Mouse (Mus musculus): ENCODE results near the gene Kctd3. TPM values are rescaled to one million over a fixed set of nuclear protein-coding genes. Genes with fewer than 3 reads are reported as not detected.
A peak's percentile ranks its signal among the peaks of the same experiment; 100 is the strongest.

Gene Kctd3
- total and polyA plus RNA-seq, 2 experiments from 2014 or later = 47.4 to 90.4 TPM

GRCm38 (mm10) chr1:188948276-188948675, 59.4 kb downstream of the Kctd3 start:
- Histone ChIP-seq H3K4me3 (ENCODE audit: low read depth, low read length) (no peak overlapping the region), H3K9me3 (ENCODE audit: low read length) (no peaks in the 10 kb centered on the region), H3K9ac (replicated peaks; ENCODE audit: low read length, poor library complexity, severe bottlenecking) (no peak overlapping the region), H3K27ac (ENCODE audit: low read depth, low read length) (no peak overlapping the region), H3K4me1 (ENCODE audit: insufficient read depth, low read length) (no peaks in the 10 kb centered on the region), H3K4me2 (ENCODE audit: low read depth, low read length, poor library complexity, severe bottlenecking) (no peak overlapping the region), H3K27me3 (ENCODE audit: insufficient read depth, low read length) (no peaks in the 10 kb centered on the region), H3K36me3 (ENCODE audit: insufficient read depth, low read length) (no peaks in the 10 kb centered on the region)
- no peak for TF ChIP-seq CTCF (IDR thresholded peaks at IDR 0.05)
- 59% methylated on average over 9 of the region's 9 CpGs for WGBS
- DNase-seq (ENCODE audit: low spot score) = peak; percentile 28
- ATAC-seq (ENCODE audit: low FRiP score) = no peak

- Histone ChIP-seq H3K9me3 (ENCODE audit: low read length) (no peaks in the 10 kb centered on the region), H3K9ac (replicated peaks; ENCODE audit: low read length, poor library complexity, severe bottlenecking) (no peak overlapping the region), H3K36me3 (ENCODE audit: insufficient read depth, low read length) (no peaks in the 10 kb centered on the region), H3K27ac (ENCODE audit: low read depth, low read length) (no peak overlapping the region), H3K27me3 (ENCODE audit: insufficient read depth, low read length) (no peaks in the 10 kb centered on the region), H3K4me2 (ENCODE audit: low read depth, low read length, poor library complexity, severe bottlenecking) (no peak overlapping the region), H3K4me1 (ENCODE audit: insufficient read depth, low read length) (no peaks in the 10 kb centered on the region), H3K4me3 (ENCODE audit: low read depth, low read length) (no peak overlapping the region)
- WGBS = 60% methylated on average over 5 of the region's 5 CpGs
- DNase-seq (ENCODE audit: low spot score) (no peak), ATAC-seq (ENCODE audit: low FRiP score) (no peak)
- TF ChIP-seq CTCF (IDR thresholded peaks at IDR 0.05) = peak; percentile 49
Observed at GRCm38 (mm10) chr1:188947794-188948193, 59.8 kb downstream of the Kctd3 start.

GRCm38 (mm10) chr1:188946849-188947248, 60.8 kb downstream of the Kctd3 start:
- Histone ChIP-seq H3K4me2 (ENCODE audit: low read depth, low read length, poor library complexity, severe bottlenecking) (no peak overlapping the region), H3K36me3 (ENCODE audit: insufficient read depth, low read length) (no peaks in the 10 kb centered on the region), H3K9ac (replicated peaks; ENCODE audit: low read length, poor library complexity, severe bottlenecking) (no peak overlapping the region), H3K4me1 (ENCODE audit: insufficient read depth, low read length) (no peaks in the 10 kb centered on the region), H3K4me3 (ENCODE audit: low read depth, low read length) (no peak overlapping the region), H3K27me3 (ENCODE audit: insufficient read depth, low read length) (no peaks in the 10 kb centered on the region), H3K27ac (ENCODE audit: low read depth, low read length) (no peak overlapping the region), H3K9me3 (ENCODE audit: low read length) (no peaks in the 10 kb centered on the region)
- ATAC-seq (ENCODE audit: low FRiP score) (no peak), DNase-seq (ENCODE audit: low spot score) (no peak)
- TF ChIP-seq CTCF (IDR thresholded peaks at IDR 0.05) = no peak
- 85% methylated on average over 11 of the region's 11 CpGs for WGBS

DNA sequence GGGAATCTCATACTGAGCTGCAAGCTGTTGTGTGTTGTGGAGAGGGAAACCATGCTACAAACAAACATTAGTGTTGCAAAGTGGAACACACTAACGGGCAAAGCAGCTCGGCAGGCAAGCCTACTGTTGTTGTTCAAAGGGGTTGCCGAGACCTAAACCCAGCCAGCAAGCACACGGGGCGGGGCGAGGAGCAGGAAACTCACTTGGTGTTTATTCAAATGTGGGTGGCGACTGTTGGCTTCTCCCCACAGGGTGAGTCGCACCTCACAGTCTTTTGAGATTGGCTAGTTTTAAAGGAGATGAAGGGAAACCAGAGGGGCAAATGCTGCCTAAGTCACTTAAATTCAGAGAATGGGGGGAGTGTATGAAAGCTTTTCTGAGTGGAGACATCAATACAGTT, 62.3 kb downstream of the Kctd3 start:
- Histone ChIP-seq H3K27ac (ENCODE audit: low read depth, low read length) (no peak overlapping the region), H3K4me1 (ENCODE audit: insufficient read depth, low read length) (no peaks in the 10 kb centered on the region), H3K4me3 (ENCODE audit: low read depth, low read length) (no peak overlapping the region), H3K9ac (replicated peaks; ENCODE audit: low read length, poor library complexity, severe bottlenecking) (no peak overlapping the region), H3K36me3 (ENCODE audit: insufficient read depth, low read length) (no peaks in the 10 kb centered on the region), H3K9me3 (ENCODE audit: low read length) (no peaks in the 10 kb centered on the region), H3K27me3 (ENCODE audit: insufficient read depth, low read length) (no peaks in the 10 kb centered on the region), H3K4me2 (ENCODE audit: low read depth, low read length, poor library complexity, severe bottlenecking) (no peak overlapping the region)
- 56% methylated on average over 8 of the region's 8 CpGs for WGBS
- DNase-seq (ENCODE audit: low spot score) (no peak), ATAC-seq (ENCODE audit: low FRiP score) (no peak)
- no peak for TF ChIP-seq CTCF (IDR thresholded peaks at IDR 0.05)

DNA sequence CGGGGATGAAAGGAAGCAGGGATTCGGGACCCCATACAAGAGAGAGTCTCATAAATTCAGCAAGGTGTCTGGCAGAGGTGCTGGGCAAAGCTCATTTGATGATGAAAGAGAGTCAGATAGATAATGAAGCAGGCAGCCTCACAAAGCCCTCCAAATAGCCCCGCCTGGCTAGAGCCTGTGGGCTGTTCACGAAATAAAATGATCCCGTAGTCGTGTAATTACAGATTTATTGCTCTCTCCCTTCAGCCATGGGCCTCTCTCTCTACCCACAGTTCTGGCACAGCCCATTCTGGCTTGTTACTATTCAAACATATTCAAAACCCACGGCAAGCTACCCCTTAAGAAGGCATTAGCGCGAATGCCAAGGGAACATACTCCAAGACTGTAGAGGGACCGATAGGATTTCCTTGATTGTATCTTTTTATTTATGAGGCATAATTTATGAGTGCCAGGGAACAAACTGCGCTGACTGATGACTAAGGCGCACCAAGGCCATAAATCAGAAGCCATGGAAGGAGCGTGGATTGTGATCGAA, 70.3 kb downstream of the Kctd3 start:
- Histone ChIP-seq H3K27ac (ENCODE audit: low read depth, low read length) (no peak overlapping the region), H3K9me3 (ENCODE audit: low read length) (no peaks in the 10 kb centered on the region), H3K36me3 (ENCODE audit: insufficient read depth, low read length) (no peaks in the 10 kb centered on the region), H3K9ac (replicated peaks; ENCODE audit: low read length, poor library complexity, severe bottlenecking) (no peak overlapping the region), H3K4me1 (ENCODE audit: insufficient read depth, low read length) (no peaks in the 10 kb centered on the region), H3K27me3 (ENCODE audit: insufficient read depth, low read length) (no peaks in the 10 kb centered on the region), H3K4me2 (ENCODE audit: low read depth, low read length, poor library complexity, severe bottlenecking) (no peak overlapping the region), H3K4me3 (ENCODE audit: low read depth, low read length) (no peak overlapping the region)
- 66% methylated on average over 14 of the region's 14 CpGs for WGBS
- TF ChIP-seq CTCF (IDR thresholded peaks at IDR 0.05) = no peak
- ATAC-seq (ENCODE audit: low FRiP score) (no peak), DNase-seq (ENCODE audit: low spot score) (no peak)

Measured in midbrain, postnatal 0 days (tissue).